Mouse (Mus musculus): ENCODE data around the gene Fsd1. TPM values are rescaled to one million over a fixed set of nuclear protein-coding genes. Genes with fewer than 3 reads are reported as not detected.

Fsd1 gene
- polyA plus RNA-seq, 1 experiment from 2014 or later = 19.7 TPM

DNA sequence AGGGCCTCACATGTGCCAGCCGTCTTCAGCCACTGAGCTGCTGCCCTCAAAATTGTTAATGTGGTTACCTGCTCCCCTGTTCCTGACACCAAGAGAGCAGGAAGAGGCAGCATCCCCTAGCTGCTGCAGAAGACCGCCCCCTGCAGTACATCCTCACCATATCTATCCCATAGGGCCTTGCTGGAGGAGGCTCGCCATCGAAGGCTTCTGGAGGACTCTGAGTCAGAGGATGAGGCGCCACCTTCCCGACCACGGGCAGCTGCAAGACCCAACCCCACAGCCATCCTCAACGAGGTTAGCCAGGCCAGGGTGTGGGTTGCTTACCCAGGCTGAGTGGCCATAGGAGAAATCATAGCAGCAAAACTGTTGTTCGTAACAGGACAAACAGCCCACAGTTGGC, 21.3 kb upstream of the Fsd1 start:
- no peak overlapping the region for H3K4me3 ChIP-seq (replicated peaks)
- peak overlapping the region; percentile 32; the same call in 1 of the 2 replicates for H3K27ac ChIP-seq
- H3K4me2 ChIP-seq = no peak overlapping the region
- H3K9ac ChIP-seq = no peak overlapping the region
- peaks cover 78% of the 10 kb centered on the region for H3K36me3 ChIP-seq
- H3K9me3 ChIP-seq (replicated peaks) = no peaks in the 10 kb centered on the region
- ATAC-seq (replicated peaks; ENCODE audit: low FRiP score) = no peak
- no peaks in the 10 kb centered on the region for H3K27me3 ChIP-seq
- H3K4me1 ChIP-seq = peaks cover 22% of the 10 kb centered on the region
- WGBS = 83% methylated on average over 9 of the region's 9 CpGs

DNA sequence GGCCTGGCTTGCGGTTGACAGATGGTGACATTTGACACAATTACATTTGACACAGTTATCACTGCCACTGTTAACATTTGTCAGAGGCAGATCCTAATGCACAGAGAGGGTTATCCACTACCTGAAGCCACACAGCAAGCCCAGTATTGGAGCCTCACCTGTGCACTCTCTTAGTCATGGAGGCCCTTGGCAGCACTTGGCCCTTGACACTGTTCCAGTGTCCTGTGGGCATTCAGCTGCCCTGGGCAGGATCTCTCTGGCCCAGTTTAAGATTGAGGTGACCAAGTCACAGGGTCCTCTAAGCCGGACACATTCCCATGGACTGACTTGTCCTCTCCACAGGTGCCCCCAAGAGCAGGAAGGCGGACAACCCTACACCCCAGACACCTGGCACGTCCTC, 19.1 kb upstream of the Fsd1 start:
- 94% methylated on average over 4 of the region's 4 CpGs for WGBS
- ATAC-seq (replicated peaks; ENCODE audit: low FRiP score) = no peak
- H3K9me3 ChIP-seq (replicated peaks) = no peaks in the 10 kb centered on the region

DNA sequence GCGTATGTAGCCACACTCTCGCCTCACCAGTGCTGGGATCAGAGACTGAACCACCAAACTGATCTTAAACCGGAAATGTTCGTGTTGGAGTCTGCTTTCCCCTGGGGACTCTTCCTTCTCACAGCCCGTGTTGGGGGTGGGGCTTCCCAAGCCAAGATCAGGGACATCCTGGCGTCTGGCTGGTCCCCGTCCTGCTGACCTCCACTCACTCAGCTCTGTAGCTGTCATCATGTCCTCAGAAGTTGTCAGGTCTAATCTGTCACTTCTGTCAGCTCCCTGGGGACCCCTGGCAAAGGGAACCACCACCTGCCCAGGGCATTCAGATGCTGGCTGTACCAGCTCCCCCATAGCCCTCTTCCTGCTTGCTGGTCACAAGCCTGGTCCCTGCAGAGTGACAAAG, 18.1 kb upstream of the Fsd1 start:
- ATAC-seq (replicated peaks; ENCODE audit: low FRiP score) = no peak
- H3K27ac ChIP-seq = 0 out of 2 replicates have a peak overlapping the region, but pooled peaks have one; percentile 56

More for the DNA sequence above, 19.1 kb upstream of the Fsd1 start:
- H3K4me1 ChIP-seq = peaks cover 35% of the 10 kb centered on the region
- H3K4me3 ChIP-seq (replicated peaks) = no peak overlapping the region
- no peak overlapping the region for H3K9ac ChIP-seq
- H3K27ac ChIP-seq = no peak overlapping the region
- H3K4me2 ChIP-seq = no peak overlapping the region
- peaks cover 59% of the 10 kb centered on the region for H3K36me3 ChIP-seq
- peaks cover 17% of the 10 kb centered on the region for H3K27me3 ChIP-seq

DNA sequence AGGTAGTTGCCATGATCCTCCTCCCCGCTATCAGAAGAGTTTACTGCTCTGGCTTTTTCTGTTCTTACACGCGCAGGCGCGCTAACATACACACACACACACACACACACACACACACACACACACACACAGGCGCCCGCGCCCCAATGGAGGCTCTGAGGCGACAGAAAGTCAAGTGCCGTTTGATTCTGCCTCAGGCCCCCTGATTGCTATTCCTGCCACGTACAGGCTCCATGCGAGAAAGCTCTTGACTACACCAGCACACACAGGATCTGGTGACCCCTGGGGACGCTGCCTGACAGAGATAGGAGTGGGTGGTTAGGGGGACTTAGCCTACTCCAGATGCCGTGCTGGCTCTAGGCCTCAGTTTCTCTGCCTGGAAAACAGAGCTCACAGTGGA, 16.7 kb upstream of the Fsd1 start:
- peak overlapping the region; percentile 56 for H3K27ac ChIP-seq
- H3K4me1 ChIP-seq = peaks cover 35% of the 10 kb centered on the region
- H3K27me3 ChIP-seq = peaks cover 17% of the 10 kb centered on the region
- peak overlapping the region; percentile 55 for H3K4me3 ChIP-seq (replicated peaks)
- H3K9me3 ChIP-seq (replicated peaks) = no peaks in the 10 kb centered on the region
- peak overlapping the region; percentile 96 for H3K4me2 ChIP-seq
- peaks cover 37% of the 10 kb centered on the region for H3K36me3 ChIP-seq
- no peak for ATAC-seq (replicated peaks; ENCODE audit: low FRiP score)
- H3K9ac ChIP-seq = no peak overlapping the region
- WGBS = 52% methylated on average over 14 of the region's 14 CpGs

More for the DNA sequence above, 18.1 kb upstream of the Fsd1 start:
- no peak overlapping the region for H3K4me3 ChIP-seq (replicated peaks)
- peaks cover 17% of the 10 kb centered on the region for H3K27me3 ChIP-seq
- H3K4me1 ChIP-seq = peaks cover 35% of the 10 kb centered on the region
- no peak overlapping the region for H3K9ac ChIP-seq
- H3K4me2 ChIP-seq = no peak overlapping the region
- WGBS = 58% methylated on average over 7 of the region's 7 CpGs
- H3K9me3 ChIP-seq (replicated peaks) = no peaks in the 10 kb centered on the region
- H3K36me3 ChIP-seq = peaks cover 51% of the 10 kb centered on the region

DNA sequence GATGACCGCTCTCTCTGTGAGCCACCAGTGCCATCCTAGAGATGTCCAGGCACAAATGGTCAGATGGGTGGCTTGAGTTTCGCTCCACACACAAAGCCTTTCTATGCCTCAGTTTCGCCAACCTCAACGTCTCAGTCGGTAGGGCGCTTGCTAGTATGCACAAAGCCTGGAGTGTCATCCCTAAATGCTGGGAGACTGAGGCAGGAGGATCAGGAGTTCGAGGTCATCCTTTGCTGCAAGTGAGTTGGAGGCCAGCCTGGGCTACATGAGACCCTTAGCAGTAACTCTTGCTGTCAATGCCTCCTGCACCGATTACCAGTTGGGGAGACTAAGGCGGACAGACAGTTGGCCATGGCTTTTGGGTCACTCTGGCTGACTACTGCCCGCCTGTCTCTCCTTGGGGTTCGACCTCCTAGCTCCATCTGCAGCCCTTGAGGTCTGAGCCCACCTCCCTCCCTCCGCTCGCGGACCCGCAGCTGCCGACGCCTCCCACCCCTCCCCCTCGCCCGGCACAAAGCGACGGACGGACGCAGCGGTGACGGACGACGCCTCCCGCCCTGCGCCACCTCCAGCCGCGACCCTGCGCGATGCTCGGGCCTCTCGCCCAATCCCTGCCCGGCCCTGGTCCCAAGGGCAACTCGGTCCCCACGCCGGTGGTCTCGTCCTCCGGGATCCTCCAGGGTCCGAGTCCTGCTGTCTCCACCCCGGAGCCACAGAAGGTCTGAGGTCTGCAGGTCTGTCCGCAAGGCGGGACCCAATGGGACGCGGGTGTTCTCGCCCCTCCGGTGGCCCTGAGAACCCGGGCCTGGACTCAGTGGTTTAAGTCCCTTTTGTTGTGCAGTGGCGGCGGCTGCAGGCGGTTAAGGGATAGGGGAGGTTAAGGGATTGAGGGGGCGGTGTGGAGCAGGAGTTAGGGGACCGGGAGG, 16.1 kb upstream of the Fsd1 start, which contains the start of gene Shd:
TSS of gene Shd (plus strand) at position 502 of the 926 bp plus-strand sequence.
- Histone ChIP-seq H3K9me3 (replicated peaks) (no peaks in the 10 kb centered on the region), H3K27ac (peak within 1 kb of the TSS; percentile 56)

DNA sequence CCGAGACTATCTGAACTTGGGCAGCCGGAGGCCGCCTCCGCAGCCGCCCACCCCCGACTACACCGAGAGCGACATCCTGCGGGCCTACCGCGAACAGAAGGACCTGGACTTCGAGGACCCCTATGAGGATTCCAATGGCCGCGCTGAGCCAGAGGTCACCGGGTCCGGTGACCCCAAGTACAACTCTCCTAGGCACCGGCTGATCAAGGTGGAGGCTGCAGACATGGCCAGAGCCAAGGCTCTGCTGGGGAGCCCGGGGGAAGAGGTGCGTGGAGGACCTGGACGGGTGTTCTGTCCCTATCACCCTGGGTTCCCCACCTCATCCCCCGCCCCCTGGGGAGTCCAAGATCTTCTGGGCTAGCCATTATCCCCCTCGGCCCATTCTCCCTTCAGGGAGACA, 14.9 kb upstream of the Fsd1 start:
- no peak for ATAC-seq (replicated peaks; ENCODE audit: low FRiP score)
- H3K36me3 ChIP-seq = peaks cover 19% of the 10 kb centered on the region
- WGBS = 33% methylated on average over 22 of the region's 22 CpGs

More for the DNA sequence above, 16.1 kb upstream of the Fsd1 start, which contains the start of gene Shd:
- Histone ChIP-seq H3K36me3 (peaks cover 30% of the 10 kb centered on the region), H3K9ac (peak within 1 kb of the TSS; percentile 71), H3K4me3 (replicated peaks) (peak within 1 kb of the TSS; percentile 55), H3K4me2 (peak within 1 kb of the TSS; percentile 96), H3K27me3 (peaks cover 17% of the 10 kb centered on the region), H3K4me1 (peaks cover 32% of the 10 kb centered on the region)
- peak; percentile 54 for ATAC-seq (replicated peaks; ENCODE audit: low FRiP score)
- WGBS = 8% methylated on average over 55 of the region's 55 CpGs

DNA sequence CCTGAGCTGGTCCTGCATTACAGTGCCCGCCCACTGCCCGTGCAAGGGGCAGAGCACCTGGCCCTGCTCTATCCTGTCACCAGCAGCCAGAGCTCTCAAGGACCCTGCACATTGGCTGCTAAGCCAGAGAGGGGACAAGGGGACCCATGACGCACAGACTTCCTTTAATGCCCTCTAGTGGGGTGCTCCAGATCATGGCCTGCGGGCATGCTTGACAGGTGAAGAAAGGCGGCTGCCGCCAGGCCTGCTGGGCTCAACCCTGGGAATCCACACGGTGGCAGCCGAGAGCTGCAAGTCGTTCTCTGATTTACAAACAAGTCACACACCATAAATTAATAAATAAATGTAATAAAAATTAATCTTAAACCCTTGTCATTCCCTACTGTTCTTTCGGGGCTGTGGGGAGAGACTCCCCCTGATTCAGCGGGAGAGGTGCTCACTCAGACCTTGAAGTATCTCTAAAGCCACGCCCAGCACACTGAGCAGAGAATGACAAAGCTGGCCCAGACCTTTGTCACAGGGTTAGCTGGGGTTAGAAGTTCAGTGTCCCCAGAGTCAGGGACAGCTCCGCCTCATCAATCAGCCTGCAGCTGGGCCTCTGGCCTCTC, 9.9 kb upstream of the Fsd1 start:
- Histone ChIP-seq H3K4me3 (replicated peaks) (no peak overlapping the region), H3K27me3 (peaks cover 5% of the 10 kb centered on the region), H3K36me3 (no peaks in the 10 kb centered on the region), H3K4me2 (no peak overlapping the region), H3K27ac (no peak overlapping the region), H3K9me3 (replicated peaks) (no peaks in the 10 kb centered on the region), H3K9ac (no peak overlapping the region), H3K4me1 (peaks cover 10% of the 10 kb centered on the region)
- ATAC-seq (replicated peaks; ENCODE audit: low FRiP score) = peak; percentile 78
- 14% methylated on average over 13 of the region's 13 CpGs for whole genome bisulfite sequencing

More for the DNA sequence above, 14.9 kb upstream of the Fsd1 start:
- peaks cover 36% of the 10 kb centered on the region for H3K4me1 ChIP-seq
- H3K27me3 ChIP-seq = peaks cover 17% of the 10 kb centered on the region
- H3K27ac ChIP-seq = no peak overlapping the region
- H3K9me3 ChIP-seq (replicated peaks) = no peaks in the 10 kb centered on the region
- H3K4me3 ChIP-seq (replicated peaks) = peak overlapping the region; percentile 55
- no peak overlapping the region for H3K9ac ChIP-seq
- peak overlapping the region; percentile 96 for H3K4me2 ChIP-seq

DNA sequence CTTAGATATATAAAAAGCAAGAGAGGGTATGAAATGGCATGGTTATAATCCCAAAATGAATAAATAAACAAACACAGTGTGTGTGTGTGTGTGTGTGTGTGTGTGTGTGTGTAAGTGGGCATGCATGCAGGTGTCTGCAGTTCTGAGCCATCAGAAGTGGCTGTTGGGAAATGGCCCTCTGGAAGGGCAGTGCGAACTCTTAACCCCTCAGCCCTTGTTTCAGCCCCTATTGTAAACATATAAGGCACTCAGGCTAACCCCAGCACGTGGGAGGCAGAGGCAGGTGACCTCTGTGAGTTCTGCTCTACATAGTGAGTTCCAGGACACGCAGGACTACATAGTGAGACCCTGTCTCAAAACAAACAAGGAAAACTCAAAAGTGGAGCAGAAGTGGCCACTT, 9.0 kb upstream of the Fsd1 start:
- no peaks in the 10 kb centered on the region for H3K27me3 ChIP-seq
- no peak overlapping the region for H3K27ac ChIP-seq
- H3K4me1 ChIP-seq = peaks cover 8% of the 10 kb centered on the region
- no peak overlapping the region for H3K4me2 ChIP-seq
- H3K9me3 ChIP-seq (replicated peaks) = no peaks in the 10 kb centered on the region
- H3K9ac ChIP-seq = no peak overlapping the region
- 35% methylated on average over 3 of the region's 3 CpGs for WGBS
- H3K36me3 ChIP-seq = no peaks in the 10 kb centered on the region
- no peak for ATAC-seq (replicated peaks; ENCODE audit: low FRiP score)
- H3K4me3 ChIP-seq (replicated peaks) = no peak overlapping the region

DNA sequence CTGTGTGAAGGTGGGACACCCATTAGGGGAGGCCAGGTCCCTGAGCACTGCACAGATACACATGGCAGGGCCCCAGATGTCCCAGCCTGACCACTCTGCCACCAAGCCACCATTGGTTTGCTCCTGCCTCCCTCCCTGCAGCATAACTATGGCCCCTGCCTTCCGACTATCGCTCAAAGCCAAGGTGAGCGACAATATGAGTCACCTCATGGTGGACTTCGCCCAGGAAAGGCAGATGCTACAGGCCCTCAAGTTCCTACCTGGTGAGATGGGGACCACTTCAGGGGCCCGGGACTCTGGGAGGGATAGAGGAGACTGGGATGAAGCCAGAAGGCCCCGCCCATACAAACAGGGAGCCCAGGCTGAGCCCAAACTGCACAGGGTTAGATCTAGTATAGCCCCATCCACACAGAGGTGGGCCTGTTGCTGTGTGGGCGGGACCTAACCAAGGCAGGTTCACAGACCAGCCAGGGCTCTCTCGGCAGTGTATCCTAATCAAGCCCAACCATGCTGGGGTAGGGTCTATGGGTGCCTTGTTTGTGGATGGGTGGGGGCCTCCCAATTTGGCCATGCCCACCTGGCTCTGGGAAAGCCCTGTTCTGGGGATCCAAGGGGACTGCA, 4.1 kb downstream of the Fsd1 start:
- ATAC-seq (replicated peaks; ENCODE audit: low FRiP score) = no peak
- no peak overlapping the region for H3K4me2 ChIP-seq
- H3K27me3 ChIP-seq = no peaks in the 10 kb centered on the region
- H3K27ac ChIP-seq = no peak overlapping the region
- peaks cover 9% of the 10 kb centered on the region for H3K4me1 ChIP-seq
- no peak overlapping the region for H3K4me3 ChIP-seq (replicated peaks)
- 83% methylated on average over 8 of the region's 8 CpGs for WGBS
- no peaks in the 10 kb centered on the region for H3K9me3 ChIP-seq (replicated peaks)
- no peaks in the 10 kb centered on the region; the same call in 1 of the 2 replicates for H3K36me3 ChIP-seq
- no peak overlapping the region for H3K9ac ChIP-seq

DNA sequence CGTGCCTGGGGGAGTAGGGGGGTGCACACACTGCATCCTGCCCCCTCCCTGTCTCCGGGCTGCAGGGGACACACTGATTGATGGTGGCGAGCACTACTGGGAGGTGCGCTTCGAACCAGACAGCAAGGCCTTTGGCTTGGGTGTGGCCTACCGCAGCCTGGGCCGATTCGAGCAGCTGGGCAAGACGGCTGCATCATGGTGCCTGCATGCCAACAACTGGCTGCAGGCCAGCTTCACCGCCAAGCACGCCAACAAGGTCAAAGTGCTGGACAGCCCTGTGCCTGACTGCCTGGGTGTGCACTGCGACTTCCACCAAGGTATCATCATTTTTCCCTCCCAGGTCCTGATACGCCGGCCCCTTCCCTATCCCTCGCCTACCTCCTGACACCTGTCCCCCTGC, 9.7 kb downstream of the Fsd1 start:
- Histone ChIP-seq H3K4me1 (peaks cover 12% of the 10 kb centered on the region; the same call in 1 of the 2 replicates), H3K36me3 (no peaks in the 10 kb centered on the region), H3K9me3 (replicated peaks) (no peaks in the 10 kb centered on the region), H3K4me3 (replicated peaks) (no peak overlapping the region), H3K27ac (no peak overlapping the region), H3K9ac (no peak overlapping the region), H3K4me2 (no peak overlapping the region), H3K27me3 (peaks cover 14% of the 10 kb centered on the region)
- no peak for ATAC-seq (replicated peaks; ENCODE audit: low FRiP score)
- 85% methylated on average over 15 of the region's 15 CpGs for WGBS

DNA sequence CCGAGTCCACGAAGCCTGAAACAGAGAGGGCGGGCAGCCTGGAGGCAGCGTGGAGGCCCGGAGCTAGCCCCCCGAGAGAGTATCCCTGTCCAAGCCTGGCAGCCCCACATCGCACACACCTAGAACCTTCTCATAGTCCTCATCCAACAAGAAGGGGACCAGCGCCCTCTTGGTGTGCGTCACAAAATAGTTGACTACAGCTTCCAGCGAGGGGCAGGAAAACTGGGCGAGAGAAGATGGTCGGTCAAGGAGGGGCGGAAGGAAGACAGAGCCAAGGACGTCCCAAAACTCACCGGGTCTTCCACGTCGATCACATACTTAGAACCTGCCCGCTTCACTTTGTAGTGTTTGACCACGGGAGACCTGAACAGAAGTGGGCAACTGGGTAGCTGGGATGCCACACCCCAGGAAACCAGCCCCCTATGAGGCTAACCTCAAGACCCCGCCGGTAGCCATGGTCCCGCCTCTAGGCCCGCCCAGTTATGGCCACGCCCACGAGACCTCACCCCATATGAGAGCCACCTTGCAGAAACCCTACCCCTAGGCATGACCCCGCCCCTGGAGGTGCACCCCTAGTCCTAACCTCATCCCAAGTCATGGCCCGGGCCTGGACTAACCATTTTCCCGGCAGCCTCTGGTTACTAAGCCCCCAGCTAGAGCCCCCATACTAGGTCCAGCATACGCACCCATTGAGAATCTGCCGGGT, 13.6 kb downstream of the Fsd1 start:
- H3K4me2 ChIP-seq = peak overlapping the region; percentile 52
- no peaks in the 10 kb centered on the region for H3K36me3 ChIP-seq
- peak overlapping the region; percentile 20 for H3K4me3 ChIP-seq (replicated peaks)
- peaks cover 14% of the 10 kb centered on the region for H3K27me3 ChIP-seq
- 0 out of 2 replicates have a peak overlapping the region, but pooled peaks have one; percentile 23 for H3K9ac ChIP-seq
- WGBS = 10% methylated on average over 30 of the region's 30 CpGs
- H3K9me3 ChIP-seq (replicated peaks) = no peaks in the 10 kb centered on the region
- no peak overlapping the region for H3K27ac ChIP-seq
- ATAC-seq (replicated peaks; ENCODE audit: low FRiP score) = peak; percentile 44
- peaks cover 12% of the 10 kb centered on the region; the same call in 1 of the 2 replicates for H3K4me1 ChIP-seq

Data from kidney, embryonic 15.5 days (tissue).